Mouse (Mus musculus) MEL (cell line): ENCODE measurements around the gene 1700003H04Rik. TPM values are rescaled to one million over a fixed set of nuclear protein-coding genes. Genes with fewer than 3 reads are reported as not detected.
A peak's percentile ranks its signal among the peaks of the same experiment; 100 is the strongest.

ENCODE experiments used
- DNase-seq: peaks from one replicate; pipeline ENCODE4 v3.0.0; 2011; ENCODE audit warnings: low read depth, low spot score
- H3K27ac ChIP-seq: 2 replicates; pipeline ENCODE4 v1.5.1; 2012; ENCODE audit warnings: low read depth, mild to moderate bottlenecking, control low read depth, low read length, moderate library complexity; ENCODE audit not compliant: control insufficient read depth
- H3K27me3 ChIP-seq, 2 experiments: fragments of 150-350 bp in 1 of 2; sonication (generic) in 1 of 2; 2 replicates each; pipeline ENCODE4 v1.6.1; 2012; ENCODE audit warnings: low read length in 2 of 2, mild to moderate bottlenecking in 2 of 2, improper control_type of control experiment in 1 of 2, moderate library complexity in 1 of 2; ENCODE audit not compliant: insufficient read depth in 2 of 2, control insufficient read depth in 1 of 2
- H3K36me3 ChIP-seq, 2 experiments: 2 replicates each; pipeline ENCODE4 v1.6.1; 2012 to 2014; ENCODE audit warnings: low read length in 2 of 2, improper control_type of control experiment in 1 of 2, inconsistent platforms in 1 of 2, mild to moderate bottlenecking in 1 of 2; ENCODE audit not compliant: insufficient read depth in 2 of 2, control insufficient read depth in 1 of 2
- H3K4me1 ChIP-seq, 2 experiments: fragments of 150-350 bp in 1 of 2; sonication (generic) in 1 of 2; 2 replicates each; pipeline ENCODE4 v1.6.1; 2012; ENCODE audit warnings: low read length in 2 of 2, improper control_type of control experiment in 1 of 2, mild to moderate bottlenecking in 1 of 2; ENCODE audit not compliant: insufficient read depth in 2 of 2, control insufficient read depth in 1 of 2
- H3K4me3 ChIP-seq, 2 experiments: fragments of 150-350 bp in 1 of 2; sonication (generic) in 1 of 2; 2 replicates each; pipeline ENCODE4 v1.5.1; 2012; ENCODE audit warnings: low read depth in 2 of 2, low read length in 2 of 2, mild to moderate bottlenecking in 2 of 2, moderate library complexity in 2 of 2, control low read depth in 1 of 2, improper control_type of control experiment in 1 of 2; ENCODE audit not compliant: control insufficient read depth in 1 of 2, insufficient read depth in 1 of 2
- H3K79me2 ChIP-seq: 2 replicates; pipeline ENCODE4 v1.6.1; 2012; ENCODE audit warnings: mild to moderate bottlenecking, low read length, moderate library complexity; ENCODE audit not compliant: control insufficient read depth, poor library complexity, insufficient read depth
- H3K9ac ChIP-seq: 2 replicates; pipeline ENCODE4 v1.6.1; 2012; ENCODE audit warnings: low read depth, mild to moderate bottlenecking, control low read depth, low read length, moderate library complexity; ENCODE audit not compliant: control insufficient read depth, poor library complexity, severe bottlenecking
- H3K9me3 ChIP-seq: fragments of 150-350 bp; sonication (generic); replicated peaks from 2 replicates; pipeline ENCODE4 v1.6.1; 2012; ENCODE audit warnings: mild to moderate bottlenecking, low read length, improper control_type of control experiment, moderate library complexity; ENCODE audit not compliant: insufficient read depth
- BHLHE40 ChIP-seq: IDR thresholded peaks from 2 replicates; pipeline ENCODE4 v1.6.1; 2012; ENCODE audit warnings: low read depth, mild to moderate bottlenecking, inconsistent platforms, low read length, improper control_type of control experiment, borderline replicate concordance
- E2F4 ChIP-seq: IDR thresholded peaks from 2 replicates; pipeline ENCODE4 v1.6.1; 2011; ENCODE audit warnings: low read depth, low read length, improper control_type of control experiment, borderline replicate concordance
- EP300 ChIP-seq, 2 experiments: IDR thresholded peaks; 2 replicates each; pipeline ENCODE4 v1.6.1; 2011; ENCODE audit warnings: improper control_type of control experiment in 2 of 2, low read length in 2 of 2, low read depth in 1 of 2, mild to moderate bottlenecking in 1 of 2
- ETS1 ChIP-seq: IDR thresholded peaks from 2 replicates; pipeline ENCODE4 v1.6.1; 2012; ENCODE audit warnings: low read depth, mild to moderate bottlenecking, inconsistent platforms, low read length, improper control_type of control experiment, moderate library complexity
- GABPA ChIP-seq: IDR thresholded peaks from 2 replicates; pipeline ENCODE4 v1.6.1; 2012; ENCODE audit warnings: low read depth, mild to moderate bottlenecking, inconsistent platforms, low read length, improper control_type of control experiment, moderate library complexity
- GATA1 ChIP-seq: IDR thresholded peaks from 2 replicates; pipeline ENCODE4 v1.6.1; 2011; ENCODE audit warnings: low read depth, low read length, improper control_type of control experiment
- HCFC1 ChIP-seq: IDR thresholded peaks from 2 replicates; pipeline ENCODE4 v1.6.1; 2012; ENCODE audit warnings: low read depth, mild to moderate bottlenecking, inconsistent platforms, low read length, improper control_type of control experiment, moderate library complexity
- JUND ChIP-seq: IDR thresholded peaks from 2 replicates; pipeline ENCODE4 v1.6.1; 2011; ENCODE audit warnings: low read depth, mild to moderate bottlenecking, improper control_type of control experiment, low read length
- KAT2A ChIP-seq: conservative IDR thresholded peaks from 2 replicates; pipeline ENCODE4 v1.6.1; 2012; ENCODE audit warnings: low read depth, low read length, improper control_type of control experiment, inconsistent platforms
- MAFK ChIP-seq: IDR thresholded peaks from 2 replicates; pipeline ENCODE4 v1.6.1; 2011; ENCODE audit warnings: low read depth, mild to moderate bottlenecking, low read length, improper control_type of control experiment, borderline replicate concordance
- MAZ ChIP-seq: IDR thresholded peaks from 2 replicates; pipeline ENCODE4 v1.6.1; 2012; ENCODE audit warnings: low read depth, mild to moderate bottlenecking, inconsistent platforms, low read length, improper control_type of control experiment
- MEF2A ChIP-seq: IDR thresholded peaks from 2 replicates; pipeline ENCODE4 v1.6.1; 2014; ENCODE audit warnings: low read depth, mild to moderate bottlenecking, inconsistent platforms, low read length, improper control_type of control experiment; ENCODE audit not compliant: poor library complexity, insufficient replicate concordance, severe bottlenecking; ENCODE audit errors: extremely low read depth
- MXI1 ChIP-seq: IDR thresholded peaks from 2 replicates; pipeline ENCODE4 v1.6.1; 2011; ENCODE audit warnings: mild to moderate bottlenecking, low read depth, low read length, improper control_type of control experiment
- MYB ChIP-seq: IDR thresholded peaks from 2 replicates; pipeline ENCODE4 v1.6.1; 2011; ENCODE audit warnings: mild to moderate bottlenecking, low read depth, low read length, improper control_type of control experiment
- MYC ChIP-seq: IDR thresholded peaks from 2 replicates; pipeline ENCODE4 v1.6.1; 2011; ENCODE audit warnings: low read depth, mild to moderate bottlenecking, low read length, improper control_type of control experiment, moderate library complexity
- NELFE ChIP-seq: IDR thresholded peaks from 2 replicates; pipeline ENCODE4 v1.6.1; 2011; ENCODE audit warnings: low read depth, low read length, improper control_type of control experiment
- RCOR1 ChIP-seq: IDR thresholded peaks from 2 replicates; pipeline ENCODE4 v1.6.1; 2012; ENCODE audit warnings: low read depth, mild to moderate bottlenecking, inconsistent platforms, low read length, improper control_type of control experiment
- SIN3A ChIP-seq: IDR thresholded peaks from 2 replicates; pipeline ENCODE4 v1.6.1; 2012; ENCODE audit warnings: low read length, improper control_type of control experiment, inconsistent platforms
- TBP ChIP-seq: IDR thresholded peaks from 2 replicates; pipeline ENCODE4 v1.8.0; 2011; ENCODE audit warnings: low read depth, low read length, improper control_type of control experiment
- TCF12 ChIP-seq: IDR thresholded peaks from 2 replicates; pipeline ENCODE4 v1.6.1; 2014; ENCODE audit warnings: low read depth, mild to moderate bottlenecking, inconsistent platforms, low read length, improper control_type of control experiment, moderate library complexity
- USF1 ChIP-seq: IDR thresholded peaks from 2 replicates; pipeline ENCODE4 v1.6.1; 2014; ENCODE audit warnings: low read depth, mild to moderate bottlenecking, inconsistent platforms, low read length, improper control_type of control experiment, moderate library complexity
- USF2 ChIP-seq, 2 experiments: IDR thresholded peaks; 2 replicates each; pipeline ENCODE4 v1.6.1; 2011 to 2012; ENCODE audit warnings: improper control_type of control experiment in 2 of 2, low read length in 2 of 2, borderline replicate concordance in 1 of 2, inconsistent platforms in 1 of 2, low read depth in 1 of 2, mild to moderate bottlenecking in 1 of 2; ENCODE audit not compliant: insufficient read depth in 1 of 2
- ZKSCAN1 ChIP-seq: IDR thresholded peaks from 2 replicates; pipeline ENCODE4 v1.6.1; 2012; ENCODE audit warnings: low read depth, mild to moderate bottlenecking, inconsistent platforms, low read length, improper control_type of control experiment, moderate library complexity
- ZNF384 ChIP-seq: IDR thresholded peaks from 2 replicates; pipeline ENCODE4 v1.6.1; 2012; ENCODE audit warnings: low read depth, mild to moderate bottlenecking, inconsistent platforms, low read length, improper control_type of control experiment
- polyA plus RNA-seq, 2 experiments: library from polyadenylated mRNA; stranded (reverse) in 1 of 2; unstranded in 1 of 2; fragments of >175 nt in 1 of 2; fragments of >200 nt in 1 of 2; gene quantifications; 2 replicates each; pipeline versions ENCODE4 v1.2.1 to v1.2.4; 2012; ENCODE audit warnings: low replicate concordance in 2 of 2, low read depth in 1 of 2; ENCODE audit not compliant: insufficient read length in 2 of 2, insufficient read depth in 1 of 2, missing spikeins in 1 of 2
- total RNA-seq: library from RNA; depleted of rRNA; stranded (reverse); fragments of 300-350 nt; gene quantifications from 2 replicates; pipeline ENCODE4 v1.2.3, GENCODE M21; 2012

The 1700003H04Rik gene
- total and polyA plus RNA-seq, 3 experiments: not detected

DNA sequence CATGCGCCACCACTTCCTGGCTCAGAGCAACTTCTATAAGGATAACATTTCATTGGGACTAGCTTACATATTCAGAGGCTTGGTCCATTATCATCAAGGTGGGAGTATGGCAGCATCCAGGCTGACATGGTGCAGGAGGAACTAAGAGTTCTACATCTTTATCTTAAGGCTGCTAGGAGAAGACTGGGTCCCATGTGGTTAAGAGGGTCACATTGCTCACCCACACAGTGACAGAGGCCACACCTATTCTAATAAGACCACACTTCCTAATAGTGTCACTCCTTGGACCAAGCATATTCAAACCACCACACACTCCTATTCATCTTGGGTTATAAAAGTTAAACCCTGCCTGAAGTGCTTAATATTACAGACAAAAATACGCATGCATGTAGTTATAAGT is 23.6 kb downstream of the 1700003H04Rik start:
- H3K9me3 ChIP-seq: no peaks in the 10 kb centered on the region
- H3K4me1 ChIP-seq: peaks cover 8 to 18% of the 10 kb centered on the region in 2 experiments
- H3K27ac ChIP-seq: peak overlapping the region; percentile 95
- no peaks in the 10 kb centered on the region for H3K79me2 ChIP-seq
- no peak overlapping the region for H3K9ac ChIP-seq
- H3K4me3 ChIP-seq: no peak overlapping the region
- H3K27me3 ChIP-seq: no peaks in the 10 kb centered on the region
- TF ChIP-seq ZKSCAN1: no peak
- no peak for TF ChIP-seq KAT2A
- TF ChIP-seq GATA1: peak; percentile 19; the same call in 1 of the 2 replicates
- 0 out of 2 replicates have a peak, but pooled peaks have one; percentile 52 for TF ChIP-seq MYC
- TF ChIP-seq EP300 (IDR thresholded peaks at IDR 0.05; ENCODE audit: low read depth in 1 of 2, low read length in 2 of 2): peak; percentile 23 to 24; a peak in 2 of 4 replicates
- peak; percentile 50 for DNase-seq
- H3K36me3 ChIP-seq: peaks cover 0 to 28% of the 10 kb centered on the region in 2 experiments; a peak in 2 of 4 replicates

DNA sequence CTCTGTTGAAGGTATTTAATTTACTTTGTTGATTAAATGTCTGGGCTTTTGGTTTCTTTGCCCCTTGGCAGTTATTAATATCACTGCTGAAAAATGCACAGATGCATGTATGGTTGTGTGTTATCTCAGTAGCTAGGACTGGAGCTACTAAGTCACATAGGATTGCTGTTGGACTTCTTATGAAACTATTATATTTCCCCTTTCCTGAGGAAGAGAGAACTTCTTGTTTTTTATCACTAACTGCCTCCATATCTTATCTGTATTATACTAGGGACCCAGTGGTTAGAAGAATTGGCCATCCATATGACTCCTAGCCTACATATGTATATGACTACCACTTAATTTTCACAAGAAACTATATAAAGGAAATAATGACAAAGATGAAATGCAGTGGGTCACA is 24.9 kb downstream of the 1700003H04Rik start:
- Histone ChIP-seq H3K79me2 (no peaks in the 10 kb centered on the region), H3K27ac (peak overlapping the region; percentile 95), H3K4me3 (peak overlapping the region in 1 of 2 experiments; percentile 29; a peak in 1 of 4 replicates), H3K9me3 (no peaks in the 10 kb centered on the region), H3K9ac (peak overlapping the region; percentile 20; the same call in 1 of the 2 replicates), H3K36me3 (peaks cover 0 to 28% of the 10 kb centered on the region in 2 experiments; a peak in 2 of 4 replicates), H3K4me1 (peaks cover 8 to 18% of the 10 kb centered on the region in 2 experiments), H3K27me3 (no peaks in the 10 kb centered on the region)
- DNase-seq: peak; percentile 79
- 0 out of 2 replicates have a peak, but pooled peaks have one; percentile 28 for TF ChIP-seq USF1
- TF ChIP-seq MAFK: peak; percentile 40; the same call in 1 of the 2 replicates
- 0 out of 2 replicates have a peak, but pooled peaks have one; percentile 12 for TF ChIP-seq MXI1
- TF ChIP-seq HCFC1: peak; percentile 25; the same call in 1 of the 2 replicates
- TF ChIP-seq TBP: peak; percentile 50; the same call in 1 of the 2 replicates
- TF ChIP-seq TCF12: peak; percentile 89
- no peak; the same call in 1 of the 2 replicates for TF ChIP-seq ZNF384
- peak; percentile 88 for TF ChIP-seq MYB
- no peak for TF ChIP-seq USF2 (IDR thresholded peaks at IDR 0.05; ENCODE audit: borderline replicate concordance in 1 of 2, insufficient read depth in 1 of 2, low read depth in 1 of 2, low read length in 2 of 2)
- TF ChIP-seq SIN3A: peak; percentile 77
- TF ChIP-seq MAZ: 0 out of 2 replicates have a peak, but pooled peaks have one; percentile 23
- peak; percentile 99 for TF ChIP-seq GATA1
- TF ChIP-seq RCOR1: peak; percentile 92
- TF ChIP-seq NELFE: peak; percentile 46; the same call in 1 of the 2 replicates
- no peak for TF ChIP-seq MEF2A
- TF ChIP-seq BHLHE40: no peak
- TF ChIP-seq ETS1: peak; percentile 87
- TF ChIP-seq JUND: no peak
- no peak for TF ChIP-seq GABPA
- TF ChIP-seq EP300 (IDR thresholded peaks at IDR 0.05; ENCODE audit: low read depth in 1 of 2, low read length in 2 of 2): peak; percentile 98
- no peak; the same call in 1 of the 2 replicates for TF ChIP-seq KAT2A
- TF ChIP-seq E2F4: no peak
- TF ChIP-seq MYC: peak; percentile 77
